8 mouse cellular contexts compared by ENCODE assay signal in genomic region chr15:78184855-78185254, GRCm38 (mm10). TPM values are rescaled to one million over a fixed set of nuclear protein-coding genes. Genes with fewer than 3 reads are reported as not detected.
DNase-seq lines count a peak whose midpoint lies in the region; ATAC-seq and TF ChIP-seq lines count a peak whose summit lies in the region.

No protein-coding gene starts in this region.

- H3K4me1 ChIP-seq in liver, postnatal 0 days (ENCODE audit: insufficient read depth): no peaks in the 10 kb centered on the region
- peaks cover 13% of the 10 kb centered on the region for H3K4me1 ChIP-seq in neural tube, embryonic 14.5 days (ENCODE audit: control insufficient read depth, insufficient read depth, low read length)

- no peaks in the 10 kb centered on the region; the same call in 1 of the 2 replicates for H3K27me3 ChIP-seq in liver, postnatal 0 days (ENCODE audit: insufficient read depth, low read length)
- no peaks in the 10 kb centered on the region for H3K27me3 ChIP-seq in neural tube, embryonic 14.5 days (ENCODE audit: control insufficient read depth, insufficient read depth, low read length)

- DNase-seq in gastrocnemius, postnatal 14 days: peak; percentile 58
- no peak for DNase-seq in gastrocnemius, adult 18-20 months (ENCODE audit: low spot score)
- peak; percentile 35 for DNase-seq in CD4-positive helper T cell, adult 2 months (ENCODE audit: low read depth, low spot score)
- DNase-seq in c-Kit-positive CD71-negative TER-119-negative erythroid progenitor cells, embryonic 14.5 days (ENCODE audit: low read depth): peak; percentile 56
- peak; percentile 53 for DNase-seq in liver, postnatal 0 days
- DNase-seq in left cerebral cortex, postnatal 36 days (ENCODE audit: low spot score in 2 of 2): no peak

- TF ChIP-seq CTCF in liver, postnatal 0 days (IDR thresholded peaks at IDR 0.05; ENCODE audit: low read depth): peak; percentile 65

- H3K4me2 ChIP-seq in liver, postnatal 0 days (ENCODE audit: low read depth, low read length): no peak overlapping the region
- no peak overlapping the region for H3K4me2 ChIP-seq in neural tube, embryonic 14.5 days (ENCODE audit: low read depth, low read length)

- H3K27ac ChIP-seq in liver, postnatal 0 days (ENCODE audit: low read depth): no peak overlapping the region
- no peak overlapping the region for H3K27ac ChIP-seq in neural tube, embryonic 14.5 days (ENCODE audit: low read depth, low read length)

- no peaks in the 10 kb centered on the region for H3K36me3 ChIP-seq in liver, postnatal 0 days (replicated peaks; ENCODE audit: insufficient read depth, low read length)
- H3K36me3 ChIP-seq in neural tube, embryonic 14.5 days (ENCODE audit: control insufficient read depth, insufficient read depth, low read length): no peaks in the 10 kb centered on the region

- no peak for TF ChIP-seq EP300 in liver, postnatal 0 days (IDR thresholded peaks at IDR 0.05; ENCODE audit: low read depth)

- 6% methylated on average over 10 of the region's 10 CpGs for WGBS in liver, postnatal 0 days (ENCODE audit: insufficient replicate concordance)
- 2% methylated on average over 10 of the region's 10 CpGs for WGBS in neural tube, embryonic 14.5 days

- H3K9ac ChIP-seq in liver, postnatal 0 days (replicated peaks): no peak overlapping the region
- H3K9ac ChIP-seq in neural tube, embryonic 14.5 days (replicated peaks; ENCODE audit: low read depth, low read length): no peak overlapping the region

- H3K9me3 ChIP-seq in liver, postnatal 0 days (ENCODE audit: low read length): no peaks in the 10 kb centered on the region
- H3K9me3 ChIP-seq in neural tube, embryonic 14.5 days (ENCODE audit: control insufficient read depth, low read length): no peaks in the 10 kb centered on the region

- no peak overlapping the region for H3K4me3 ChIP-seq in liver, postnatal 0 days (ENCODE audit: low read depth, low read length)
- no peak overlapping the region for H3K4me3 ChIP-seq in neural tube, embryonic 14.5 days (ENCODE audit: low read depth, low read length)

- peak; percentile 85 to 88 for ATAC-seq in hematopoietic stem cell, adult 5-6 weeks (replicated peaks in 1 of 2; ENCODE audit: insufficient read depth in 1 of 2, low FRiP score in 2 of 2, low TSS enrichment in 1 of 2, low read depth in 1 of 2, poor library complexity in 2 of 2, severe bottlenecking in 2 of 2)
- ATAC-seq in liver, postnatal 0 days: 0 out of 2 replicates have a peak, but pooled peaks have one; percentile 51
- ATAC-seq in neural tube, embryonic 14.5 days (ENCODE audit: low read depth): peak; percentile 66; the same call in 1 of the 2 replicates

- intact Hi-C loops in gastrocnemius, postnatal 14 days (cut with DNase I; ENCODE audit: low total_unique reads): loop anchor here (5.0 kb wide), 1 partner anchor 152 kb away; no protein-coding TSS in a partner anchor
- intact Hi-C loops in left cerebral cortex, postnatal 36 days (cut with DNase I): loop anchor here (2.0 to 10.0 kb wide), 2 partner anchors 54 to 140 kb away; partner anchors contain the start of gene Csf2rb

RNA-seq across cellular contexts. Expression of gene Ift27, which starts 10.9 kb away (rescaled TPM):
- total RNA-seq in gastrocnemius, postnatal 14 days (2021): 10 to 100 TPM; 53.4 to 55.0 TPM
- 10 to 100 TPM; 11.5 to 16.6 TPM for total RNA-seq in gastrocnemius, adult 18-20 months (2021)
- total RNA-seq in hematopoietic stem cell, adult 5-6 weeks (2017): 9.9 and 10.5 TPM in 2 replicates
- 24.4 and 25.3 TPM in 2 replicates for polyA plus RNA-seq in liver, postnatal 0 days (2015; fragmentation: Nextera tagmentation; extraction: Ambion mirVana)
- 103 and 105 TPM in 2 replicates for polyA plus RNA-seq in neural tube, embryonic 14.5 days (2014; fragmentation: Nextera tagmentation; extraction: Ambion mirVana)
- total RNA-seq in left cerebral cortex, postnatal 36 days (2021): 10 to 100 TPM; 34.5 to 38.1 TPM

RNA-seq across cellular contexts. Expression of gene Pvalb, which starts 21.3 kb away (rescaled TPM):
- total RNA-seq in gastrocnemius, postnatal 14 days (2021): over 10,000 TPM; 19,167 to 21,154 TPM
- over 10,000 TPM; 13,440 to 14,162 TPM for total RNA-seq in gastrocnemius, adult 18-20 months (2021)
- not detected in 2 replicates for total RNA-seq in hematopoietic stem cell, adult 5-6 weeks (2017)
- polyA plus RNA-seq in liver, postnatal 0 days (2015; fragmentation: Nextera tagmentation; extraction: Ambion mirVana): 2.4 TPM in 1 of 2 replicates, not detected in the other
- polyA plus RNA-seq in neural tube, embryonic 14.5 days (2014; fragmentation: Nextera tagmentation; extraction: Ambion mirVana): 0.56 and 5.2 TPM in 2 replicates
- 100 to 1,000 TPM in 1 of 2 experiments, 10 to 100 TPM in 1; 73.3 to 114 TPM for total RNA-seq in left cerebral cortex, postnatal 36 days (2021)

RNA-seq across cellular contexts. Expression of gene Ncf4, which starts 59.7 kb away (rescaled TPM):
- total RNA-seq in gastrocnemius, postnatal 14 days (2021): 1 to 10 TPM in 1 of 2 experiments, under 1 TPM in 1; 1.00 to 3.0 TPM
- total RNA-seq in gastrocnemius, adult 18-20 months (2021): under 1 TPM; 0.50 to 1.00 TPM
- total RNA-seq in hematopoietic stem cell, adult 5-6 weeks (2017): 55.9 and 70.4 TPM in 2 replicates
- polyA plus RNA-seq in liver, postnatal 0 days (2015; fragmentation: Nextera tagmentation; extraction: Ambion mirVana): 55.5 and 56.7 TPM in 2 replicates
- polyA plus RNA-seq in neural tube, embryonic 14.5 days (2014; fragmentation: Nextera tagmentation; extraction: Ambion mirVana): 1.5 TPM in 2 replicates
- total RNA-seq in left cerebral cortex, postnatal 36 days (2021): 1 to 10 TPM; 1.2 TPM

Comparison
In these comparisons a context has a peak if more than half of its experiments do, and no peak if none do; other contexts are left out.
1. DNase-seq: peak in gastrocnemius, postnatal 14 days (single experiment), CD4-positive helper T cell, adult 2 months (single experiment), c-Kit-positive CD71-negative TER-119-negative erythroid progenitor cells, embryonic 14.5 days (single experiment) and liver, postnatal 0 days (single experiment); none in gastrocnemius, adult 18-20 months (single experiment) and left cerebral cortex, postnatal 36 days (0 of 2).
2. RNA of gene Pvalb, which starts 21.3 kb away (total RNA-seq): 19,167 to 21,154 TPM in gastrocnemius, postnatal 14 days and 13,440 to 14,162 TPM in gastrocnemius, adult 18-20 months; 73.3 to 114 TPM in left cerebral cortex, postnatal 36 days and not detected in hematopoietic stem cell, adult 5-6 weeks; every median in the first group is over 100 times any median in the second.
3. RNA of gene Ncf4, which starts 59.7 kb away (total RNA-seq): 55.9 to 70.4 TPM in hematopoietic stem cell, adult 5-6 weeks; 1.00 to 3.0 TPM in gastrocnemius, postnatal 14 days, 1.2 TPM in left cerebral cortex, postnatal 36 days and 0.50 to 1.00 TPM in gastrocnemius, adult 18-20 months; every median in the first group is over 10 times any median in the second.
4. Peak in every context shown above with its lines, with median percentiles within 50 percentile points of each other: ATAC-seq.